Mouse (Mus musculus): ENCODE measurements around the gene Psen2.
A peak's percentile ranks its signal among the peaks of the same experiment; 100 is the strongest.

The Psen2 gene

GRCm38 (mm10) chr1:180247901-180248300 lies 15.3 kb downstream of the Psen2 start:
- no peak for DNase-seq

DNA sequence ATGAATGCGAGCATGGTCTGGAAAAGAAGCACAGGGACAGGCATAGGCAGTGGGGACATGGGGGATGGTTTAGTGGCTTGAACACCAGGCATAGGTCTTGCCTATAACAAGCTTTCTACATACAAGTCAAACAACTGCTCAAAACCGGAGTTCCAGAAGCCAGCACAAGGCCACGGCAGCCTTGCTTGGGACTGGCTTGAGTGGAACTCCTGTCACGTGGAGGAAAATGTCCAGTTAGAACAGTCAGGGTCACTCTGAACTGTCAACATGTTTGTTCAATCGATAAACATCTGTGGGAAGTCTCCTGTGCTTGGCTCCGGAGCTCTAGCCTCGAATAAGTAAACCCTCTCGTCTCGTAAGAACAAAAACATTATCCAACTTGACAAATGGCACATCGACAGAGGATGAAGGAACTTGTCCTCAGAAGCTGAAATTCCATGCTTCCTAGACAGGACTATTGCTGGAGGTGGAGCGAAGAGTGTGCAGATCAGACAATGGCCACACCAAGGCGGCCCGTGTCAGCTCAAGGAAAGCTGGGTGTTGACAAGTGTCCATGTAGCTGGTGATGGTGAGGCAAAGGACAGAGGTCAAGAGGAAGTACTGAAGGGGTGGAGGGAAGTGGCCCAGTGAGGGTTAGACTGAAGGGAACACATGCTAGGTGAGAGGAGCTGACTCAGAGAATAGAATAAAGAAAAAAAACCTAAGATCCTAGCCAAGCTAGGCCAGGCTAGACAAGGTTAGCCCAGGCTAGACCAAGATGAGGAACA lies 17.3 kb downstream of the Psen2 start:
- DNase-seq: no peak

DNA sequence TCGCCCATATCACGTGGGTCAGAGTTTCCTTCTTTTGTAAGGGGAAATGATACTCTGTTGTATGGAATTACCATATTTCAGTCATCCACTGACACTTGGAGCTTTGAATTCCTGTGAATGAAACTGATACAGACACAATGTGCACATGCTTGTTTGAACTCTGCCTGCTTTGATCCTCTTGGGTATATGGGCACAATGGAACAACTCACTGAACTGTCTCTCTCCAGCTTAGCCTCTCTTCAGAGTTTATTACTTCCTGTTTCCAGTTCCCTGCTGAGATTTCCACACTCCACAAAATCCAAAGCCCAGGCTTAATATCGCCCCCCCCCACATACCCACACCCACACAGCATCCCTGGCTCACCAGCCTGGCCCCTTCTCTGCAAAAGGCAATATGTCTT lies 31.5 kb downstream of the Psen2 start:
- DNase-seq: no peak

DNA sequence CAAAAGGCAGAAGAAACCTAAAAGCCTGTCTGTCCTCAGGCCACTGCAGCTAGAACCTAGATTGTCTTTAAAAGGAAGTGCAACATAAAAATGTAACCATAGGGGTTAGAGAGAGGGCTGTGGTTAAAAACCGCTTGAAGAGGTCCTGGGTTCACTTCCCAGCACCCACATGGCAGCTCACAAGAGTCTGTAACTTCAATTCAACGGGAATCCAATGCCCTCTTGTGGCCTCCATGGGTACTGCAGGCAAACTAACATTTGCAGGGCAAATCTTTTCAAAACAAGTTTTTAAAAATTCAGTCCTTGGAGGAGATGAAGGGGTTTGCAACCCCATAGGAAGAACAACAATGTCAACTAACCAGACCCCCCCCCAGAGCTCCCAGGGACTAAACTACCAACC lies 32.7 kb downstream of the Psen2 start:
- DNase-seq: no peak

GRCm38 (mm10) chr1:180229906-180230305 lies 33.3 kb downstream of the Psen2 start:
- DNase-seq: no peak

- DNase-seq: no peak
Observed at GRCm38 (mm10) chr1:180228854-180229253, 34.4 kb downstream of the Psen2 start.

- DNase-seq: no peak
Observed at GRCm38 (mm10) chr1:180226766-180227165, 36.5 kb downstream of the Psen2 start.

DNA sequence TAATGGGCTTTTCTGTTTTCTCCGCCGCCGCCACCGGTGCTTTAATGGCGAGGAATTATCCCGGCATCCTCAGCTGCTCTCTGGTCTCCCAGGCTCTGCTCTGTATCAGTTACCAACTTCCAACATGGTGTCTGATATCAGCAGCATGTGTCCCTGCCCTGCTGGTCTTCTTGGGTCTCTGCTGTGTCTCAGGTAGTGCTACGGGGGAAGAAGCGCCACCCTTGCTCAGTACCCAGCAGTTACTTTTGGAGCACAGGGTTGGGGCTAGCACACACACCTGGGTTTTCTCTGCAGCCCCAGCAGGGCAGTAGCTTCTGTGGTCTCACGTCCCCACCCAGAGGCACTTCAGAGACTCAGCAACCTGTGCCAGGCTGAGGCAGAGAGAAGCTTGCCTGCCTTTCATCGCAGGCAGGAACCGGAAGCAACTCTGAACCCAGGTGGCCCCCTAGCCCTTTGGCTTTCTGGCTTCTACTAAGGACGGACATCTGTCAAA lies 37.0 kb downstream of the Psen2 start:
- no peak for DNase-seq

DNA sequence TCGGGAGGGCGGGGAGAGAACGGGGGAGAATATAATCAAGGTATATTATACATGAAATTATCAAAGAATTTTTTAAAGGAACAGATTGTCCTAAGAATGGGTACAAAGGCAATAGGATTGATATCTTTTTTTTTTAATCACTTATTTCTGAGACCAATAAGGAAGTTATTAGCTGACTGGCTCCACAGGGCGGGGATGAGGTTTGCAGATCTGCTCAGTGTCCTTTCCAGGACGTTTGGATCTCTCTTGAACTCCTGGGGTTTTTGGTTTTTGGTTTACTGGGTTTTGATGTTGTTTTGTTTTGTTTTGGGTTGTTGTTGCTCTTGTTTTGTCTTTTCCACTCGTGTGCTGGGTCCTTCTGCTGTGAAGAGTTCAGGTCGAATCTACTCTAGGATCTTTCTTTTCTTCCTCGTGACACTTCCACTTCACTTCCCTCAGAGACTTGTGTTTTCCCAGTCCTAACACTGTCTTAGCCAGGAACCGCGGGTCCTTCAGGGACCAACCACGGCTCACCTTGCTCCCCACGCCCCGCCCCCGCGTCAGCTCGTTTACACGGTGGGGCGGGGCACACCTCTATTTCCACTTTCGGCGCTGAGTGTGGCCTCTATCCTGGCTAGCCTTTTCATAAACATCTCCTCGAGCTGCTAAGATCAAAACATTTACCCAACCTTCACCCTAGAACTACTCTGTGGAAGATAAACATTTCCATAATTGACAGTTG lies 37.6 kb downstream of the Psen2 start:
- DNase-seq: peak; percentile 36

- no peak for DNase-seq
Observed at GRCm38 (mm10) chr1:180222007-180222406, 41.2 kb downstream of the Psen2 start.

DNA sequence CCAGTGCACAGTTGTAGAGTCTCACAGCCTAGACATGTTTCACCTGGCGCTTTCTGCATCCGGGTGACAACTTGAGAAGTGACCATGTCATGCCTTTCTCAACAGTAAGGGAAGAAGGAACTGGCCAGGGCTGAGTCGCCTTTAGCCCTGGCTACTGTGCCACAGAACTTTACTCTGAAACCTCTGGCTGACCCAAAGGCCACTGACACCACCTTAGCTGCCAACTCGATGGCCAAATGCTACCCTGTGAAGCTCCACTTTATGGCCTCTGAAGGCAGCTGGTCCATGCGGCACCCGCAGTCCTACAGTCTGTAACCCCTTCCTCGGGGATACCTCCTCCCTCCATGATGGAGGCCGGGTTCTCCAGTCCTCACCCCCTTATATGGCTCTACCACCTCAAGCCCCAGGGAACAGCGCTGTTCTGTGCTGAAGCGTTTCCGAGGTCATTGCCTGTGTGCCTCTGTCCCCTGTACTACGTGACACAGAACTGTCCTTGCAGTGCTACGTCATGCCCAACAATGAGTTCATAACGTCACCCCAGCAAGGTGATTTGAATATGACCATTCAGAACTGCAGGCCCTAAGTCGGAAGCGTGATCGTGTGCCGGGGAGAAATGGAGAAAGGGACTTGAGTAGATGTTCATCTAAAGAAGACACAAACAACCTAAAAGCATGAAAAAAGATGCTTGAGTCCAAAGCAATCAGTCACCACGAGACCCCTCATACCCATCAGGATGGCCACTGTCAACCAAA lies 42.3 kb downstream of the Psen2 start:
- DNase-seq: no peak

GRCm38 (mm10) chr1:180216541-180217276 lies 46.5 kb downstream of the Psen2 start:
- no peak for DNase-seq

- no peak for DNase-seq
Observed at GRCm38 (mm10) chr1:180215044-180215443, 48.2 kb downstream of the Psen2 start.

GRCm38 (mm10) chr1:180212911-180213310 lies 50.3 kb downstream of the Psen2 start:
- no peak for DNase-seq

DNA sequence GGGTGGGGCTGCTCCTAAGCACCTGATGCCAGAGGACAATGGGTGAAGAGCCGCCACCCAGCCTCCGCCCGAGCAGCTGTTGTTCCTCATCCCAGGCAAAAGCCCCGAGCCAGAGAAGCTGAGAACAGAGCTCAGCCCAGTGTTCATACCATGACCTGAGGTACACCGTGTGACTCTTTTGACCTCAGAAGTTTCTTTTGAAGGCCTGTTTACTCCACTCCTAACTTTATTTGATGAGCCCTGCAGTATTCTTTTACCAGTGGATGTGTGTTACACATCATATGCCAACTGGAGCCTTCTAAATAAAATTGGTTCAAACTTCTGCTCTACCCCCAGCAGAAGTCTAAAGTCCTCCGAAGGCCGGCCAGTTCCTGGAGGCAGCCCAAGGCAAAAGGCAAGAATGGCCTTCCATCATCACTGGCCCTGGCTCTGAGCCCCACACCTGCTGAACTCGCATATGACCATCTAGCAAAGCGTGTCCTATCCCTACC lies 52.4 kb downstream of the Psen2 start:
- DNase-seq: no peak

- no peak for DNase-seq
Observed at GRCm38 (mm10) chr1:180210031-180210432, 53.2 kb downstream of the Psen2 start.

GRCm38 (mm10) chr1:180208370-180208769 lies 54.9 kb downstream of the Psen2 start:
- DNase-seq: no peak

- no peak for DNase-seq
Observed at GRCm38 (mm10) chr1:180200722-180201121, 62.5 kb downstream of the Psen2 start.

GRCm38 (mm10) chr1:180199715-180200050 lies 63.6 kb downstream of the Psen2 start:
- no peak for DNase-seq

GRCm38 (mm10) chr1:180198959-180199714 lies 64.1 kb downstream of the Psen2 start, which contains the start of gene Coq8a:
Coq8a (minus strand) TSS chr1:180199602.
- no peak for DNase-seq

DNA sequence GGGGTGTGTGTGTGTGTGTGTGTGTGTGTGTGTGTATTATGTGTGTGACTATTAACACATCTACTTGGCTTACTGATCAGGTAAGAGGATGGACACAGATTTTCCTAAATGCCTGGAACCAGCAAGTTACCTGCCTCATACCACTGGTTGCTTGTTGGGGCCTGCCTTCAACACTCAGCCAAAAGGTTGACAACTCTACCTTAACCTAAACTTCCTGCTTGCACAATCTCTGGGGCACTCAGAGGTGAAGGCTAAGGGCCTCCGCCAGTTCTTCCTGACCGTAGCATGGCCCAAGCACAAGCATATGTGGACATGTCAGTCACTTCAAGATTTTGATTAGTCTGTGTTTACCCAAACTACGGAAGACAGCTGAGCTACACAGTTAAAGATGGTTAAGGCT lies 65.3 kb downstream of the Psen2 start:
- no peak for DNase-seq

- DNase-seq: no peak
Observed at GRCm38 (mm10) chr1:180196508-180196907, 66.7 kb downstream of the Psen2 start.
